Mouse (Mus musculus): ENCODE measurements around the gene Nup85.
"Not testable (repeated sequence)": the region's sequence is repeated elsewhere in the genome, so short reads cannot be mapped to it uniquely, and the experiment has no call there.

Gene Nup85

DNA sequence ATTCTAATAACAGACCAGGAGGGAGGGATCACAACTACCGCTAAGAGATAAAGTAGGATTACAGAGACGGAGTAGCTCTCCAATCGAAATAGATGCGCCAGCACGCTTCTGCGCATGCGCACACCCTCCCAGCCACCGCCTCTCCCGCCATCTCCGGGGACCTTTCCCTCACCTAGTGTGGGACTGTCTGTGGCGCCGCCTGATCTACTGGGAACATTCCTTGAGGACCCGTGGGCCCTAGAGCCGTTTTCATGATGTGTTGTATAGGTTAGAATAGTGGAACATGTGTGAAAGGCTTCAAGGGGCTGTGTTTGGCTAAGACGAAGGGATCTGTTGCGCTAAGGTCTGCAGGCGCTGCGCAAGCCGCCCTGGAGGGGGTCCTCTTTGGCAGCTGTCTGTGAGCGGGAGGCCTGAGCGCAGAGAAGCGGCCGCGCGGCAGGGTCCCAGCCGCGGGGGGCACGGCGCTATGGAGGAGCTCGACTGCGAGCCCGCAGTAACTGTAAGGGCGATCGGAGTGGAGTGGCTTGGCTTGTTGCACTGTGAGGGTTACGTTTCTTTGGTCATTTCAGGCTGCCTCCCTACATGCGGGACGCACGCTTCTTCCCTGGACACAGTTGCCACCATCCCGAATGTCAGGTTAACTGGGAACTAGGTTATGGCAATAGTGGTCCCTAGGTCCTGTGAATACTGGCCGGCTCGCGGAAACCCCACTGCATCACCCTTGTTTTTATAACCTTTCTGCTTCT is at the start of gene Nup85:
Nup85 (plus strand) TSS at position 371 of the 746 bp plus-strand sequence.
- DNase-seq, result peak; percentile 96

DNA sequence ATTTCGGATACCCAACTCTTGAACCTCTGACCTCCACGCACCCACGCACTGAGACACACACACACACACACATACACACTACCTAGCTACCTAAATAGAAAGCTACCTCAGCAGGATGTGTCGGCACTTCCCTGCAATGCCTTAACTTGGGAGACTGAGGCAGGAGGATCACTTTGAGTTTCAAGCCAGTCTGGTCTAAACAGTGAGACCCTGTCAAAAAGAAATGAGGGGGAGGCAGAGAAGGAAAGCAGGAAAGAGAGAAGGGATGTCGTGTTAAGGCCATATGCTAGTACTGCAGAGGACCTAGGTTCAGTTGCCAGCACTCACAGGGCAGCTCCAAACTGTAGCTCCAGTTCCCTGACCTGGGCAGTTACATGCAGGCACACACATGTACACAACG is 49.2 kb upstream of the Nup85 start:
- no peak for DNase-seq

DNA sequence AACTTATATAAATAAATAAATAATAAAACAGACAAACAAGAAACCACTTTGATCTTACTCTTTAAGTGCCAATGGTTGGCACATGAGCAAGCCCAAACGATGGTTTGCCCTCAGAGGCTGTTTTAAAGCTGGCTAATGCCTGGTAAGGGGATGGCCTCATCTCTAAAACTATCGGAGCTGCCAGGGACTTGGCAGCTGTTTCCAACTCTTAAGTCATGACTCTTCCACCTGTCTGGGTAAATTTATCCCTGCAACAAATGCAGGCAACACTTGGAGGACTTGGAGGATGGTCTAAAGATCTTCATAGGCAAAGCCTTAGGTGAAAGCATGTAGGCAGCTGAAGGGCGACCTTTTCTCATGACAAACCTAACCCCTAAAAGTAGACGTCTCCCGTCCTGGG is 47.3 kb upstream of the Nup85 start:
- no peak for DNase-seq

DNA sequence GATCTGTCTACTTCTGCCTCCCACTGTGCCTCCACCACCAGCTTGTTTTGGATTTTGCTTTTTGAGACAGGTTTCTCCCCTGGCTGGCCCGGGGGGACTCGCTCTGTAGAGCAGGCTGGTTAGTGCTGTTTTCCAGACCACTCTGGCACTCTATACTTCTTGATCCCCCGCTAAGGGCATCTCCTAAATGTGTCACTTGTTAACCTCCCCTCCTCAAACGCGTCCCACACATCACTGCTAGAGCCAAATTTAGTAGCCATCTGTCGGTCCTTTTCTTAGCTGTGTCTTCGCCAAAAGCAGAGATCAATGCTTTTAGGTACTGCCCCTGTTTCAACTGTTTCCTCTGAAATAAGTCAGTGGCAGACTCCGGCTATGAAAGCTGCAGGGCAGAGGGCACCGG is 45.5 kb upstream of the Nup85 start:
- no peak for DNase-seq

DNA sequence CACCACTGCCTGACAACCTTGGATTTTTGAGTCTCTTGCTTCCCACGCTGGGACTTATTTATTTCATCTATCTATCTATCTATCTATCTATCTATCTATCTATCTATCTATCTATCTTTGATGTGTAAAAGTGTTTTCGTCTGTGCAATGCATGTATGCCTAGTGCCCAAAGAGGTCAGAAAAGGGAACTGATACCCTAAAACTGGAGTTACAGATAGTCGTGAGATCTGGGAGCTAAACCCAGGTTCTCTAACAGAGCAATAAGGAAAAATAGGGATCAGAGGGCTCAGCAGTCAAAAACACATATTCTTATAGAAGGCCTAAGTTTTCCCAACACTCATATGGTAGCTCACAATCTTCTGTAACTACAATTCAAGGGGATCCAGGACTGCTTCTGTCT is 44.7 kb upstream of the Nup85 start:
- no peak for DNase-seq

DNA sequence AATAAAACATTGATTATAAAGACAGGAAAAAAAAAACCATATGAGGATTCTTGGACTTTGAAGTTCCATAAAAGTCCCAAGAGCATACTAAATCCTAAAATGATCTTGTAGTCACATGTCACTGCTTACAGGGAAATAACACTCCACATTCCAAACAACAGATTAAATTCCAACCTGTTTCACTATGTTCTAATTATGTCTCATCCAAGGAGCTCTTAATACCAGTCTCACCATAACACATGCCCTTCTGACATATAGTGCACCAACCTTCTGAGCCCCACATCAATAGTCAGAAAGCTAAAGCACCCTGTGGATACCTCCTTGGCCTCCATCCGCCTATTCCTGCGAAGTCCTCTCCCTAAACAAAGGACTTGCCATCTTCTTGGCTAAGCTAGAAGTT is 44.0 kb upstream of the Nup85 start:
- no peak for DNase-seq

DNA sequence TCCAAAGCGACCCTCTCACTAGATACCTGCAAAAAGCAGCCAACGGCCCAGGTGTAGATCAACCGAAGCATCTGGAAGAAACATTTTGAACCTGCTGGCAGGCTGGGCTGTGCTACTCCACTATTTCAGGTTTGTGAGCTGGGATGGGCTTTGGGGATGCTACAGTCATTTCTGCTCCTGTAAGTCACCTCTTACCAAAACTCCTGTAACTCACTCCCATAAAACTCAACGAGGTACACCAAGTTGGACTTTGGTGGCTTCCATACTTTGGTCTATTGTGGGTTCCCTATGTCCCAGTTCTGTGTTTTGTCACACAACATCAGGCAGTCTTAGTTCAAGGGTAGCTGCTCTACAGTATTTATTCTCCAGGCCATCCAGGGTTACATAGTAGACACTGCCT is 43.2 kb upstream of the Nup85 start:
- no peak for DNase-seq

DNA sequence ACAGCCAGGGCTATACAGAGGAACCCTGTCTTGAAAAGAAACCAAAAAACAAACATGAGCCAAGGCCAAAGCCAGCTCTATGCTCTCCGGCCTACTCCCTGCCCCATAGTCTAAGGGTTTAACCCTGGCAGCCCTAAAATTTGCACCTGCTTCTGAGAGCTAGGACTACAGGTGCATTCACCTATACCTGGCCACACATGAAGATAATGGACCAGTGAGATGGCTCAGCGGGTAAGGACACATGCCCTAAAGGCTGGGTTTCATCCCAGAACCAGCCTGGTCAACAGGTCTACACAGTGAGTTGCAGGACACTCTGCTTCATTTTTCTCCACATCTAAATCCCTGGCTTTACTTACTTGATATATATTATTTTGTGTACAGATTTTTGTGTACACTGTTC is 42.0 kb upstream of the Nup85 start:
- DNase-seq, result no peak

DNA sequence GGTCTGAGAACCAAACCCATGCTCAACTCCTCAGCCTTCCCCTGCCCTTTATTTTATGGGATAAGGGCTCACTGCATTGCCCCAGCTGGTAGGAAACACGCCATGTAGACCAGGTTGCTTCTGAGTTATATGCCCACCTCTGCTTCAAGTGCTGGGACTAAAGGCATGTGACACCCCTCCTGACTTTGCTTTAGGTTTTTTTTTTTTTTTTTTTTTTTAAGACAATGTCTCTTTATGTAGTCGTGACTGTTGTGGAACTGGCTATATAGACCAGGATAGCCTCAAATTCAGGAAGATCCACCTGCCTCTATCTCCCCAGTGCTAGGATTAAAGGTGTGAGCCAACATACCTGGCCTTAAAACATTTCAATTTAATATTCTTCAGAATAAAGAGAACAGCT is 41.5 kb upstream of the Nup85 start:
- DNase-seq, result no peak

DNA sequence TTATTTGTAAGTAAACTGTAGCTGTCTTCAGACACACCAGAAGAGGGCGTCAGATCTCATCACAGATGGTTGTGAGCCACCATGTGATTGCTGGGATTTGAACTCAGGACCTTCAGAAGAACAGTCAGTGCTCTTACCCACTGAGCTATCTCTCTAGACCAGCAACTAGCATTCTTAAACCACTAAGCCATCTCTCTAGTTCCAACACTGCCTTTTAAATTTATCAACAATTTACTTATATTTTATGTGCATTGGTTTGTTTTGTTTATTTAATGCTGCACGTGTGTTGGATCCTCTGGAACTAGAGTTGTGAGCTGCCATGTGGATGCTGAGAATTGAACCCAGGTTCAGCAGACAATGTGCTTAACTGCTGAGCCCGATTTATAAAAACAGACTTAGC is 37.8 kb upstream of the Nup85 start:
- not testable (repeated sequence) for DNase-seq

DNA sequence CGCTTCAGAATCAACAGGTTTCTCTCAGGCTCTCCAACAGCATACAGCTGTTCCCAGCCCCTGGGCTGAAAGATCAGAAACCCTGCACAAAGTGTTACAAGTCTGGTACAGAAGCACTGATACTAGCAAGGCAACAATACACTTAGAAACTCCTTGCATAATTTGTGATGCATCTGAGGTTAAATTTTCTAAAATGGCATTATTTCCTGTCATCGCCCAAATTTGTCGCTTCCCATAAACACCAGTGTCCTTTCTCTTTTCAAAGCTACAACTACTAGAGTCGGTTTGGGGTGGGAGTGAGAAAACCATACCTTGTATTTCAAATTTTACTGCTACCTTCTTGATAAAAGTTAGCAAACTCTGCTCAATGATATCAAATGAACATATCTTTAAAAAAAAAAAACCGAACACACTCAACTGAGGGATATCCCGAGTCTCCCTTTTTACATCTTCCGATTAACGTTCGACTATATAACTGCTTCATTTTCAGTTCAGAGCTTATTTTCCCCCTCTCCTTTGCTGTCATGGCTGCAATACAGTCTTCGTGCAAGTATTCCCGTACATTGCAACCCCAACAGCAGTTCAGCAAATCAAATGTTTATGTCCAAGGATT is 29.4 kb upstream of the Nup85 start:
- DNase-seq, result no peak

DNA sequence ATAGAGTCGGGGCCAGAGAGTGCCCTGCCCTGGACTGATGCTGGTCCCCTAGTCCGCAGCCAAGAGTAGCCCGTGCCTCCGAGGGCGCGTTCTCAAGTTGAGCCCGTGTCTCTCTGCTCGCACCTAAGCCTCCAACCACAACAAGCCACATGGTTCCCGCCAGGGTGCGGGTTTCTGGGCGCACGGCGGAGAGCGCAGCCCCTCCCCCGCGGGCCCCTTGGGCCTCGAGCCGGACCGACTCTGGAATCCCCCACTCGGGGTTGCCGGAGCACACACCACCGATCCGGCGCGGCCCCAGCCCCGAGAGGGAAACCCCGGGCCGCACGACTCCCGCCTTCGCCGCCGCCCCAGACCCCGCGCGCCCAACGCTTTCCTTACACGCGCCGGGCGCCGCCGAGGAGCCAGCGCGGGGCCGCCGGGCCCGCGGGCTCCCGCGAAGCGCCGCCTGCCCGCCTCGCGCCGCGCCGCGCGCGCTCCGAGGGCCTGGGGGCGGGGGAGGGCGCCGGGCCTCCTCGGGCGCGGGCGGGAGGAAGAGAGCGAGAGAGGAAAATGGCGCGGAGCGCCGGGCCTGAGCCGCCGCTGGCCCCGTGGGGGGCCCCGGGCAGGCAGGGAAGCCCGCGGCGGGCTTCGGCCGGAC is 28.7 kb upstream of the Nup85 start:
- DNase-seq, result peak; percentile 71 to 81

DNA sequence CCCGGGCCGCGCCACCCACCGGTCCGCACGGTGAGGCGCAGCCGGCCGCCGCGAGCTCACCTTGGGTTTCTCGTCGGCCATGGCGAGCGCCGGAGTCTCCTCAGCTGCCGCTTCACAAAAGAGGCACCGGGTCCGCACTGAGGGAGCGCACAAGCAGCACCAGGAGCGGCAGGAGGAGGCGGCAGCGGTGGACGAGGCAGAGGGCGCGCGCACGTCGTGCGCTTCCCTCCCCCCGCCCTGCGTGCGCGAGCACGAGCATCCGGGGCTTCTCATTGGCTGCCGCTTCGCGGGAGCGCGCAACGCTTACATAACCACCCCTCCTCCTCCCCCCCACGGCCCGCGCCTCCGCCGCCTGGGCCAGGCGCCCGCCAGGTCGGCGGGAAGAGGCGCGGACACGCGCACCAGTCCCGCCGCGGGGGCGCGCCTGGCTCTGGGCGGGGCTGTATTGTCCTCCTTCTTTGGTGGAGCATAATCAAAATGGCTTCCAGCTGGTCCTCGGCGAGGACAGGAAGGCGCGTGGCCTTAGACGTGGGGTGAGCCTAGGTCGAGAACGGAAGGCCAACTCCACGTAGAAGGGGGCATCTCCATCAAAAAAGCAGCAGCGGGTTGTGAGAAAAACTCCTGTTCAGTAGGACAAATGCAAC is 28.1 kb upstream of the Nup85 start, which contains the start of gene Sumo2:
Sumo2 (minus strand) TSS at position 239 of the 644 bp plus-strand sequence.
- DNase-seq, result peak; percentile 100

DNA sequence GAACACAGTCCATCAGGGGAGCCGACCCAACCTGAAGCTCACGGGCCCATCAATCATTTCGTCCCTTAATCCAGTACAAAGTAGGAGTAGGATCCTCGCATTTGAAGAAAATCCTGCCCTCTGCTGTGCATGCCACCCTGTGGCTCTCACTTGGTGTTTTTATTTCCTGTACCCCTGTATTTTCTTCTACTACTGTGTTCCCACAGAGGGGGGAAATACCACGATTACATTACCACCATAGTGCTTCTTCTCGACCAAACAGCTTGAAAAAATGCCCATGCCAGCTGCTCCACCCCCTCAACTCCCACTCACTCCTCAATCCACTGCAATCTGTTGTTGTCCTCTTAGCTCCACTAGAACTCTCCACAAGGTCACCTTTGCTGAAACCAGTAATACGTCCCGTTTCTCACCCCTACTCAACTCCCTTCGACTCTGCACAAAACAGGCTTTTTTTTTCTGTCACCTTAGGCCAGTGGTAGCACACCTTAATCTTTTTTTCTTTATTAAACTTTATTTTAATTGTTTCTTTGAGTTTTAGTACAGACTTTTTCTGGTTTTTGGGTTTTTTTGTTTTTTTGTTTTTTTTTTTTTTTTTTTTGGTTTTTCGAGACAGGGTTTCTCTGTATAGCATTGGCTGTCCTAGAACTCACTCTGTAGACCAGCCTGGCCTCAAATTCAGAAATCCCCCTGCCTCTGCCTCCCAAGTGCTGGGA is 27.2 kb upstream of the Nup85 start:
- DNase-seq, result no peak

DNA sequence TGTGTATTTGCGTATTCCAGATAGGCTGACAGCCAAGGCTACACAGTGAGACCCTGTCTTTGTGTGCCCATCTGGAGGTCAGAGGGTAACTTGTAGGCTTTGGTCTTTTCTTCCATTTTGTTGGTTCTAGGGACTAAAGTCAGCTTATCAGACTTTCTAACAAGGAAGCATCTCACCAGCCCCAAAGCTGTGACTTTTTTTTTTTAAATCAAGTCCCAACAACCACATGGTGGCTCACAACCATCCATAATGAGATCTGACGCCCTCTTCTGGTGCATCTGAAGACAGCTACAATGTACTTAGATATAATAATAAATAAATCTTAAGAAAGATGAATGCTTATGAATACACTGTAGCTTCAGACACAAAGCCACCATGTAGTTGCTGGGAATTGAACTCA is 26.2 kb upstream of the Nup85 start:
- DNase-seq, result peak; percentile 30 to 44

DNA sequence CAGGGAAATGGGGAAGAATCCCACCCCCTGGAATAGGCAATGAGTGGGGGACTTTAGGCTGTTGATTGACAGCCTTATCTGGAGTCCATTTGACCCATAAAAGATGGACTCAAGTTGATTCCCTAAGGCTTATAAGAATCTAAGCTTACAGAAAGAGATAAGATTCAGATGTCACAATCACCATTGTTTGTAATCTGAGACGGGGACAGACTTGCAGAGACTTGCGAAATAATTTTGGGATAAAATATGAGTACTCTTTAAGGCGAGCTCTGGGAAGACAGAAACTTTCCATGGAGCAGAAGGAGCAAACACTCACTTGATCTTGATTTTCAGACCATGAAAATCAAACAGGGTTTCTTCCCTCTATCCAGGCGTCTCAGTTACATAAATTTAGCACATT is 20.7 kb upstream of the Nup85 start:
- no peak for DNase-seq

DNA sequence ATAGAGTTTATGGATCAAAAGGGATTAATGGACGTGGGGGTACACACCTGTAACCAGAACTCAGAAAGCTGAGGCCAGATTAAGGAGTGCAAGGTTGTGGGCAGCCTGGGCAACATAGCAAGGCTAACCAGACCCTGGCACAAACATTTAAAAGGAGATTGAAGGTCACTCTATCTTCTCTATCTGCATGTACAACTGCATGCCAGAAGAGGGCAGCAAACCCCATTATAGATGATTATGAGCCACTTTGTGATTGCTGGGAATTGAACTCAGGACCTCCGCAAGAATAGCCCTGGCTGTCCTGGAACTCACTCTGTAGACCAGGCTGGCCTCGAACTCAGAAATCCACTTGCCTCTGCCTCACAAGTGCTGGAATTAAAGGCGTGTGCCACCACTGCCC is 11.5 kb upstream of the Nup85 start:
- peak; percentile 57 to 58 for DNase-seq

DNA sequence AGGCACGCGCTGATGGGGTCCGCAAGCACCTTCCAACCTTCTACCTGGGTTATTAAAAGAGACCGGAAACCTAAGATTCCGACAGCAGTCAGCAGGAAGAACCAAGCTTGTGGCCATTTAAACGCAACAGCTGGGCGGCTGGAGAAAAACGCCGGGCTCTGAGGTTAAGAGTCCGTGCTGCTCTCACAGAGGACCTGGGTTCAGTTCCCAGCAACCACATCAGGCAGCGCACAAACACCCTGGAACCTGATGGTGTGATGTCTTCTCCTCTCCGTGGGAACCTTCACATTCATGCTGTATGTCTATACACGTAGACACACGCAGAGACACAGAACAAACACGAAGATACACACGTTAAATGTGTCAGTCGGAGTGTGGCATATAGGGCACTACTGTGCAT is 8.5 kb upstream of the Nup85 start:
- DNase-seq, result no peak

DNA sequence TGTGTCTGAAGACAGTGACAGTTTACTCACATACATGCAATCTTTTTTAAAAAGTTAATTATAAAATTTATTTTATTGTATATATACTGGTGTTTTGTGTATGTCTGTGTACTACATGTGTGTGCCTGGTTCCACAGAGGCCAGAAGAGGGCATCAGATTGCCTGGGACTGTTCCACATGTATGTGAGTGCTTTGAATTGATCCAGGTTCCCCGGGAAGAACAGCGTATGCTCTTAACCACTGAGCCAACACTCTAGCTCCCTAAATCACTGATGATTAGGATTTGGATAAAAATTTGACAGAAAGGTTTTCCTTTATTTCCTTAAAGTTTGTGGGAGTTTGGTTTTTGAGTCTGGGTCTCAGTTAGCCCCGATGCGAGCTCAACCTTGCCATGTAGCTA is 828 bp upstream of the Nup85 start:
- peak; percentile 15 to 20 for DNase-seq

DNA sequence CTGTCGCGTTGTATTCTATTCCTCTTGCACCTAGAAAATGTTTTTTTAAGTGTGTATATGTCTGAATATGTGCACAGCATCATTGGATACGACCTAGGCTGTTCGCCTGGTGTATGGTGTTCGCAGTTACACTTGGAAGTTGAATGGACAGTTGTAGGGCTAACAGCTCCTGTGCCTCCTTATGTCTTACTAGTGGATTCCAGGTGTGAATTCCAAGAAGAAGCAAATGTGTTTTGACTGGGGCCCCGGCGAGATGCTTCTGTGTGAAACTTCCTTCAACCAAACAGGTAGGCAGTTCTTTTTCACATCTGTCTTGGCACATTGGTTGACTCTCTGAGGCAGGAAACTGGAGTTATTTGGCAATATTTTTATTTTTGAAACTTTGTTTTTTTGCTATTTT is 727 bp downstream of the Nup85 start:
- no peak for DNase-seq

DNA sequence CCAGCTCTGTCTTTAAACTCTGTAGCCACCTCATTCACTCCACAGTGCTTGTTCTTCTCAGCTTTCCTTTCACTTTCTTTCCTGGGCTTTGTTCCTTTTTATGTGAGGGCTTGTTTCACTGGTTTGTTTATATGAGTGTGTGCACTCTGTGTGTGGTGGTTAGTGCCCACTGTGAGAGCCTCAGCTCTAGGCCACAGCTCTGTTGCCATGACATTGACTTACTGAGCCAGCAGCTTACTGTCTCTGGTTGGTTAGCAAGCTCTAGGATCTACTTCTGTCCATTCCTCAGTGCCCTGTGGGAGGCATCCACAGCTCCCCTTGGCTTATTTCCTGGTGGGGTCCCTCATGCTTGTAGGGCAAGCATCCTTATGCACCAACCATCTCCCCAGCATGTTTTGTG is 14.8 kb downstream of the Nup85 start:
- no peak for DNase-seq

DNA sequence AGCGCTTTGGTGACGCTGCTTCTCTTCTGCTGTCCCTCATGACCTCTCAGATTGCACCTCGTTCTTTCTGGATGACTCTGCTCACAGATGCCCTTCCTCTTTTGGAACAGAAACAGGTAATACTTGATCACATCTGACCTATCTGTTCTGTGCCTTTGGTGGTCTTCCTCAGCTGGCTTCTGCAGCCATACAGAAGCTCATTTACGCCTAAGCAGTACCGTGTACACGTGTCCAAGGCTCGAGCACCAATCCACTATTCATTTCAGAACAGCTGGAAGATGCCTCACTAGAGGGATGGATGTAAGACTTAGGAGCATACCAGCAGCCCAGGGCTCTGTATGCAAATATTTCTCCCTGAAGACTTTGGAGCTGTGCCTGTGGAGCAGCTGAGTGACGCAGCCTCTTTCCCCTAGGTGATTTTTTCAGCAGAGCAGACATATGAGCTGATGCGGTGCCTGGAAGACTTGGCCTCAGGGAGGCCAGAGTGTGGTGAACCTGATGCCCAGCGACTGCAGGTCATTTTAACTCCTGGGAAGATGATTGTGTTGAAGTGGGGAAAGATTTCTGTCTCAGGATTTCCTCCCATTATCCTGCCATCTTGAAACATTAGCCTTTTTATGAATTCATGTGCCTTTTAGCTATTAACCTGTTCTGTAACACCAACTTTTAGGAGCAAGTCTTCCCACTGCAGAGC is 18.8 kb downstream of the Nup85 start:
- no peak for DNase-seq

All from B cell, adult 2 months (primary cell).